In the genomic region with DNA sequence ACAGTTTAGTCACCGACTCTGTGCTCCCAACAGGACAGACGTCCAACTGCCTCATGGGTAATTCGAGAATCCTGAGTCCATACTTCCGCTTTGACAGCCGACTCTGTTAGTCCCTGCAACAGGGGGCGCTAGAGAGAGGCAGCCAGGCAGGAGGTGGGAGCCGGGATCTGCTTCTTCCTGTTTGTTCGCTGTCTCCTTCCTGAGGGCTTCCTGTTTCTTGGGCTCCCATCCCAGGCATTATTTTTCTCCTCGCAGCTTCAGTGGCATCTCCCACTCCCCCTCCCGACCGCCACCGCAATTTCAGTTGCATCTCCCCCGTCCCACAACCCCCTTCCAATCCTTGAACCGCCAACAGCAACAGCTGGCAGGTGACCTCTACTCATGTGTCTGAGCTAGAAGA, we compare ENCODE assay signal across 8 mouse cellular contexts.
DNase-seq lines count a peak whose midpoint lies in the region; ATAC-seq and TF ChIP-seq lines count a peak whose summit lies in the region.

No protein-coding gene starts in this region.

- no peak overlapping the region for H3K4me2 ChIP-seq in forebrain, postnatal 0 days (ENCODE audit: low read depth)
- H3K4me2 ChIP-seq in forebrain, embryonic 15.5 days (replicated peaks): no peak overlapping the region

- H3K36me3 ChIP-seq in forebrain, postnatal 0 days (ENCODE audit: insufficient read depth): no peaks in the 10 kb centered on the region
- H3K36me3 ChIP-seq in forebrain, embryonic 15.5 days: no peaks in the 10 kb centered on the region

- DNase-seq in forebrain, postnatal 0 days: no peak
- peak; percentile 10 to 46 for DNase-seq in adrenal gland, postnatal 4 days (ENCODE audit: low spot score in 2 of 2)
- peak; percentile 80 for DNase-seq in heart, adult 8-10 months (ENCODE audit: low spot score)
- DNase-seq in kidney, postnatal 25 days: peak; percentile 84 to 86
- no peak for DNase-seq in frontal cortex, adult 2 months (ENCODE audit: extremely low spot score in 1 of 2, low spot score in 1 of 2)

- H3K9ac ChIP-seq in forebrain, postnatal 0 days: no peak overlapping the region
- no peak overlapping the region for H3K9ac ChIP-seq in forebrain, embryonic 15.5 days (replicated peaks)

- peak; percentile 37; the same call in 1 of the 2 replicates for TF ChIP-seq CTCF in forebrain, postnatal 0 days (IDR thresholded peaks at IDR 0.05; ENCODE audit: low read depth)

- no peak for ATAC-seq in forebrain, postnatal 0 days
- no peak for ATAC-seq in forebrain, embryonic 15.5 days (replicated peaks)
- ATAC-seq in megakaryocyte progenitor cell, adult 5-6 weeks (replicated peaks; ENCODE audit: poor library complexity): peak; percentile 38; the same call in 1 of the 2 replicates
- no peak for ATAC-seq in inflammation-experienced regulatory T-cells, adult 6 months

- H3K9me3 ChIP-seq in forebrain, postnatal 0 days (ENCODE audit: low read length): no peaks in the 10 kb centered on the region
- H3K9me3 ChIP-seq in forebrain, embryonic 15.5 days: no peaks in the 10 kb centered on the region

- H3K4me1 ChIP-seq in forebrain, postnatal 0 days (ENCODE audit: insufficient read depth): peaks cover 14% of the 10 kb centered on the region; the same call in 1 of the 2 replicates
- H3K4me1 ChIP-seq in forebrain, embryonic 15.5 days: peaks cover 14% of the 10 kb centered on the region

- 81% methylated on average over 14 of the region's 14 CpGs for WGBS in forebrain, postnatal 0 days
- WGBS in forebrain, embryonic 15.5 days: 82% methylated on average over 14 of the region's 14 CpGs

- no peak overlapping the region for H3K4me3 ChIP-seq in forebrain, postnatal 0 days (ENCODE audit: low read depth, low read length)
- H3K4me3 ChIP-seq in forebrain, embryonic 15.5 days: no peak overlapping the region

- no peak overlapping the region for H3K27ac ChIP-seq in forebrain, postnatal 0 days (ENCODE audit: low read depth, low read length)
- no peak overlapping the region for H3K27ac ChIP-seq in forebrain, embryonic 15.5 days (replicated peaks)

- no peaks in the 10 kb centered on the region for H3K27me3 ChIP-seq in forebrain, postnatal 0 days (ENCODE audit: insufficient read depth, low read length)
- no peaks in the 10 kb centered on the region for H3K27me3 ChIP-seq in forebrain, embryonic 15.5 days

Comparison
In these comparisons a context has a peak if more than half of its experiments do, and no peak if none do; other contexts are left out.
1. DNase-seq: peak in adrenal gland, postnatal 4 days (2 of 2), heart, adult 8-10 months (single experiment) and kidney, postnatal 25 days (2 of 2); none in forebrain, postnatal 0 days (single experiment) and frontal cortex, adult 2 months (0 of 2).